Mouse (Mus musculus) ZHBTc4 (cell line): ENCODE results near the gene Nfkbil1.

Source experiments
- DNase-seq: peaks from one replicate; pipeline ENCODE4 v3.0.0-alpha.2; 2011; ENCODE audit warnings: low read depth, low spot score

The Nfkbil1 gene

DNA sequence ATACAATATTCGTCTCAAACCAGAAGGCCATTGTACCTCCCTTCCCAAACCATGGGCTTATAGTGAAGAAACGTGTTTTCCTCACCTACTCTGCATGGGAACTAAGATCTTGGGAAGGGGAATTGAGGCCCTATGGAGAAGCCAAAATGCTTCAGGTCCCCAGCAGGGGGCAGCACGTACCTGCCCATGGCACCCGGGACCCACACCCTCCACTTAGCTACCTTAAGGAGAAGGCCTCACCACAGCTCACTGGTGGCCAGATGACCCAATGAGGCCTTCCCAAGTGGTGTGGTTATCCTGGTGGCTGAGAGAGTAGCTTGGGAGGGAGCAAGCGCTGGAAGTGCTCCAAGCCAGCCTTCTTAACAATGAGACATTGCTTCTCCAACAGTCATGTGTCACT, 57.1 kb downstream of the Nfkbil1 start:
- DNase-seq = peak; percentile 88

DNA sequence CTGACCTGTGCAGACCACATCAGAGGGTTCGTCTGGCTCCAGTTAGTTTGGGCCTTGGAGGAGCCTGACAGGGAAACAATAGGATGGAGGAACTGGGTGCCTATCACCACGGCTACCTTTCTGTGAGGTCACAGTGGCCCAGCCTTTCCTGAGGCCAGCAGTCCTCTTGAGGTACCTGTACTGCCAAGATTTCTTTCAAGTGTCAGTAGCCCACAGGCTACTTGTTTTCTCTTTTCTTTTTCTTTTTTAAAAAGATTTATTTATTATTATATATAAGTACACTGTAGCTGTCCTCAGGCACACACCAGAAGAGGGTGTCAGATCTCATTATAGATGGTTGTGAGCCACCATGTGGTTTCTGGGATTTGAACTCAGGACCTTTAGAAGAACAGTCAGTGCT, 59.6 kb downstream of the Nfkbil1 start, which contains the start of gene Aif1:
Aif1 (minus strand) TSS at position 101 of the 400 bp plus-strand sequence.
- DNase-seq = no peak

DNA sequence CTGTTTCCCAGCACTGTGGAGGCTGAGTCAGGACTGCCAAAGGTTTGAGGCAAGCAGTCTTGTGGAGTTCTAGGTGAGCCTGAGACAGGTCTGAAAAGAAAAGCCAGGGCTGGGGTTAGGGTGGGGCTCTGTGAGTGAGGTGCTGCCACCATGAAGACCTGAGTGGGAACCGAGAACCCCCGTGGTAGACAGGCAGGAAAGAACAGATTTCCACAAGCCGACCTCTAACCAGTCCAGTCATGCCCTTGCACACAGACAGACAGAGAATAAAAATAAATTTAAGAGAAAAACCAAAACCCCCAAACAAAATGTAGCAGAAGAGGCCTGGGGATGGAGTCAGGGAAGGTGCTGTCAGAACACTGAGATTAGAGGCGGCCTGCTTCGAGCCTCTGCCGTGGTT, 60.2 kb downstream of the Nfkbil1 start:
- no peak for DNase-seq

DNA sequence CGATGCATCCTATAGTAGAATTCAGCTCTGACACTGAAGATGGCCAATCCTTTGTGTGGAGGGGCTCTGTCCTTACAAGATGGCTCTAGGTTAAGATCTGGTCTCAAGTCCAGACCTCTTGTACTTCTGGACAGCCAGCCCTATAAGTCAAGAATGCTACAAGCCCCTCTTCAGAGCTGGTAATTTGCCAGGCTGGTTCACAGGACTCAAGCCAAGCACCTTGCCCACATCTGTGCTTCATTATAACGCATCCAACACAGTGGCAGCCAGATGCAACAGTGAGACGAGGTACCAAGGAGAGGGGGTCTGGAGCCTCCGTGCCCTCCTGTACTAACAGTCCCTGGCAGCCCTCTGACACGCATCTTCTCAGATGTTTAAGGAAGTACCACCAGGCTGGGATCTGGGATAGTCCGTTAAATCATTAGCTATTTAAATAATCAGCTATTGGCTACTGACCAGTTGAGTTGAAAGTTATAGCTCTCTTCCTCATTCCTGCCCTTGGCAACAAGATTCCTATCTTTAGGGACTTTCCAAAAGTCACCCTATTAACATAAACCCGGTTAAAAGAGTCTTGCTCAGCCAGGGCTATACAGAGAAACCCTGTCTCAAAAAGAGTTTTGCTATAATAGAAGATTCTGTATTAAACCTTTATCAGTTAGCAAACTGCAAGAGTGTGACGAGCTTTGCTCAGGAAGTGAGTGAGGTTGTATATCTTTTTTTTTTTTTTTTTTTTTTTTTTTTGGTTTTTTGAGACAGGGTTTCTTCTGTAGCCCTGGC, 61.2 kb downstream of the Nfkbil1 start:
- no peak for DNase-seq

DNA sequence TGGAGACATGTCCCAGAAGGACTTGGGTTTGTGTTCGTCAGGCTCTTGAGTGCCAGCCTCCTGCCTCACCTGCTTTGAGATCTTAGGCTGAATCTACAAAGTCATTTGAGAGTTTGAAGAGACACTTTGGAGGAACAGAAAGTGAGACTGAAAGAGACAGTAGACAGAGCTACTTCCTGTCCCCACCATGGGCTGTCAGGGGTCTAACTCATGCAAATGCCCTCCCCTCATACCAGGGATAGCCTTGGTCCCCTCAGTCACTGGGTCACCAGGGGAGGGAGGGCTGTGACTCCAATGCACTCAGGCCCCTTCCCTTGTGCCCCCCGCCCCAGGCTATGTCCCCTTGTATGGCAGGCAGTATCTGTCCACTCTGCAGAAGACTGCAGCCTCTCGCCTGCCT, 62.3 kb downstream of the Nfkbil1 start:
- no peak for DNase-seq

DNA sequence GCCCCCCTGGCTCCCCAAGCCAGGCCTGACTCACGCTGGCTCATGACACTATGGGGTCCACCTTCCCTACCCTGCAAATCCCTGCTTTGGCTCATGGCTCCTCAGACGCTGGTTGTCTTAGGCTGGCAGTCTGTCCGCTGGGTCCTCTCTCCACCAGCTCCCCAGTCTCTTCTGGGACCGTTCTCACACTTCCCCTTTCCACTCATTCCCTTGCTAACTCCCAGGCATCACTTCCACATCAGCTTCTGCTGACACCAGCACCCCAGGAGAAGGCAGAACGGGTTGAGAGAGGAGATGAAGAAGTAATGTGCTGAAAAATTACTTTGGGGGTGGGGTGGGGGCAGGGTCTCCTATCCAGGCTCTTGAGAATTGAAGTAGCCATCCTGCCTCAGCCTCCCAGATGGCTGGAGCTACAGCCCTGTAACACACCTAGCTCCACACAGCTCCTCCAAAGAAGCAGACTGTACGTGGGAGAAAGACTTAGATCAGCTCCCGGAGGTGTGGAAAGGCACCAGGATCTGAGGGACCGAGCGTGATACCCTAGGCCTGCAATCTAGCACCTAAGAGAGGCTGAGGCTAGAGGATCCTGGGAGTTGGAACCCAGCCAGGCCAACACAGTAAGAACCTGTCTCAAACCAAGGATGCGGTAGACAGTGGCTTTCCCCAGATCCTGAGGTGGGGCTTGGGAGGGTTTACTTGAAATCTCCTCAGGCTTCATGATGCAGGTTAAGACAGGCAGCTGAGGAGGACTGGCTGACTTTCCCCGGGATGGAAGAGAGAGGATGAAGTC, 63.0 kb downstream of the Nfkbil1 start:
- DNase-seq = no peak
